Mouse (Mus musculus): ENCODE results near the gene Pde8b. TPM values are rescaled to one million over a fixed set of nuclear protein-coding genes. Genes with fewer than 3 reads are reported as not detected.

Pde8b gene
- polyA plus RNA-seq, 1 experiment from 2014 or later: 2.5 TPM

DNA sequence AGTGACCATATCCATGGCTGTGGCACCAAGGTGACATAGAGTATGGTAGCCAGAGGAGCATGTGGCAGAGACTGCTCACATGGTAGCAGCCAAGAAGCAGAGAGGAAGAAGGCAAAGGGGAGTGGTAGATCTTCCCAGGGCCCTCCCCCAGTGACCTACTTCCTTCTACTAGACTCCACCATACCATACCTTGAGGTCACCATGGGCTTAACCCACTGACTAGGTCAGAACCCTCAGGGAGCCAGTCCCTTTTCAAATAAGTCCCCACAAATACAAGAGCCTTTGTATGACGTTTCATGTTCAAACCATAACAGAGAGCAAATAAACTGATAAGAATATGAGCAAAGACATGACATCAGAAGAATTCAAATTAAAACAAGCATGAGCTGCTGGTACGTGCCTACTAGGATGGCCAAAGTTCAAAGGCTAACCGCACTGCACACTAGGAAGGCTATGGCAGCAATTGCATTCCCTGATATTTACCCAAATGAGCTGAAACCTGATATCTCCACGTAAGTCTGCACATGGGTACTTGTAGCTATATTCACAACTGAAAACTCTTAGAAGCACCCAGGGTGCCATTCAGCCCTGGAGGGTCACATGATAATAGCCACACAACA, 109.6 kb downstream of the Pde8b start:
- Histone ChIP-seq H3K9me3 (ENCODE audit: control insufficient read depth, low read length) (peaks cover 3% of the 10 kb centered on the region; the same call in 1 of the 2 replicates), H3K27me3 (ENCODE audit: control insufficient read depth, insufficient read depth, low read length) (no peaks in the 10 kb centered on the region), H3K4me3 (ENCODE audit: low read depth, low read length) (no peak overlapping the region), H3K9ac (ENCODE audit: low read length) (no peak overlapping the region), H3K4me2 (replicated peaks; ENCODE audit: low read depth) (no peak overlapping the region), H3K4me1 (replicated peaks; ENCODE audit: control insufficient read depth, insufficient read depth) (no peaks in the 10 kb centered on the region), H3K27ac (replicated peaks) (no peak overlapping the region), H3K36me3 (ENCODE audit: control insufficient read depth, insufficient read depth, low read length) (no peaks in the 10 kb centered on the region)
- ATAC-seq (ENCODE audit: low FRiP score, low TSS enrichment) (peak; percentile 90), DNase-seq (ENCODE audit: low spot score) (peak; percentile 21)
- 50% methylated on average over 4 of the region's 4 CpGs for WGBS
- TF ChIP-seq CTCF (IDR thresholded peaks at IDR 0.05; ENCODE audit: low read depth) (no peak), EP300 (optimal IDR thresholded peaks at IDR 0.05) (no peak)

DNA sequence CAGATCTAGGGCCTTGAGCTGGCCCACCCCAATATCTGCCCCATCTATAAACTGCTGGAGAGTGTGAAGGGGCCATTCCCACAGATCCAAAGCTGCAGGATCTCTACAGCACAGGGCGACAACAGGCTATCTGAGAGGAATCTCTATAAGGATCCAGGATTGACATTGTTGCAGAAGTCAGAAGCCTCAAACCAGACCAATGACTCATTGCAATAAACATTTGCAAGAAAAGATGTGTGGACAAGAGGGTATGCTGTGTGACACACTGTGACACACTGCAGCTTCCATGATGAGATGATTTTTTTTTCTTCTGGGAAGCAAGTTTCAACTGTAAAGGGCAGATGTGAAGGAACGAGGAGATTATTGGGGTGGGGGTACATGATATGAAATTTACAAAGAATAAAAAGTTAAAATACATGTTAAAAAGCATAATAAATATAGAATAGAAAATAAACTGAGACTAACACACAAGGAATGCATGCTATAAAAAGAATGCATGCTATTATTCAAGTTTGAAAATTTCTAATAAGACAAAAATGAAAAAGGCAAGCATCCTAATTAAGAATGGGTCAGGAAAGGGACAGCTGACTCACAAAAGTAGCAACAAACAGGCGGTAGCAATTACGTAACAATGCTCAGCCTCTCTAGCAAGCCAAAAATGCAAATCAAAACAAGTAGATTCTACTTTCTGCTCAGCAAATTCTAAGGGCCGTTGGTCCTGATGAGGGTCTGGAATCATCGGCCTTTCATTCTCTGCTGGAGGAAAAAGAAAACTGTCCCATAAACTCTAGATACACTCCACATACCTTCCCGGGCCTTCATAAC, 114.6 kb downstream of the Pde8b start:
- Histone ChIP-seq H3K9ac (ENCODE audit: low read length) (no peak overlapping the region), H3K4me3 (ENCODE audit: low read depth, low read length) (no peak overlapping the region), H3K27me3 (ENCODE audit: control insufficient read depth, insufficient read depth, low read length) (no peaks in the 10 kb centered on the region), H3K36me3 (ENCODE audit: control insufficient read depth, insufficient read depth, low read length) (no peaks in the 10 kb centered on the region), H3K27ac (replicated peaks) (no peak overlapping the region), H3K4me2 (replicated peaks; ENCODE audit: low read depth) (no peak overlapping the region), H3K4me1 (replicated peaks; ENCODE audit: control insufficient read depth, insufficient read depth) (no peaks in the 10 kb centered on the region), H3K9me3 (ENCODE audit: control insufficient read depth, low read length) (no peaks in the 10 kb centered on the region)
- no peak for DNase-seq (ENCODE audit: low spot score)
- 79% methylated on average over 7 of the region's 7 CpGs for WGBS
- ATAC-seq (ENCODE audit: low FRiP score, low TSS enrichment): no peak
- TF ChIP-seq EP300 (optimal IDR thresholded peaks at IDR 0.05) (no peak), CTCF (IDR thresholded peaks at IDR 0.05; ENCODE audit: low read depth) (no peak)

DNA sequence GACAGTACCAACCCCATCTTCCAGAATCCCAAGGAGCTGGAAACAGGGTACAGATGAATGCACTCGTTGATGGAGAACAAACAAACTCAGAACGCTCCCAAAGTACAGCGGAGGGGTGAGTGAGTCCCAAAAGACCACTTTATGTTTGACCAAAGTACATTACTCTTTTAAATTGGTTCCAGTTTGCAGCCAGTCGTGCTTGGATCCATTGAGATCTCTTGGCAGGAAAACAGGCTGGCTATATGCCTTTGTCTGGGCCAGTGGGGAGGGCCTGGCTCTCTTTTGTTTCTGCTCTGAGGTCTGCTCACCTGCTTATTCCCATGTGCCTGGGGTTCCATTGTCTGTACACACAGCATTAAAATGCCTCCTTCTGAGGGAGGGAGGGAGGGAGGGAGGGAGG, 118.3 kb downstream of the Pde8b start:
- Histone ChIP-seq H3K9ac (ENCODE audit: low read length) (no peak overlapping the region), H3K4me2 (replicated peaks; ENCODE audit: low read depth) (no peak overlapping the region), H3K4me1 (replicated peaks; ENCODE audit: control insufficient read depth, insufficient read depth) (no peaks in the 10 kb centered on the region), H3K27me3 (ENCODE audit: control insufficient read depth, insufficient read depth, low read length) (no peaks in the 10 kb centered on the region), H3K9me3 (ENCODE audit: control insufficient read depth, low read length) (no peaks in the 10 kb centered on the region), H3K4me3 (ENCODE audit: low read depth, low read length) (no peak overlapping the region), H3K36me3 (ENCODE audit: control insufficient read depth, insufficient read depth, low read length) (no peaks in the 10 kb centered on the region), H3K27ac (replicated peaks) (no peak overlapping the region)
- no peak for DNase-seq (ENCODE audit: low spot score)
- 68% methylated on average over 4 of the region's 4 CpGs for WGBS
- no peak for ATAC-seq (ENCODE audit: low FRiP score, low TSS enrichment)
- TF ChIP-seq EP300 (optimal IDR thresholded peaks at IDR 0.05) (no peak), CTCF (IDR thresholded peaks at IDR 0.05; ENCODE audit: low read depth) (no peak)

DNA sequence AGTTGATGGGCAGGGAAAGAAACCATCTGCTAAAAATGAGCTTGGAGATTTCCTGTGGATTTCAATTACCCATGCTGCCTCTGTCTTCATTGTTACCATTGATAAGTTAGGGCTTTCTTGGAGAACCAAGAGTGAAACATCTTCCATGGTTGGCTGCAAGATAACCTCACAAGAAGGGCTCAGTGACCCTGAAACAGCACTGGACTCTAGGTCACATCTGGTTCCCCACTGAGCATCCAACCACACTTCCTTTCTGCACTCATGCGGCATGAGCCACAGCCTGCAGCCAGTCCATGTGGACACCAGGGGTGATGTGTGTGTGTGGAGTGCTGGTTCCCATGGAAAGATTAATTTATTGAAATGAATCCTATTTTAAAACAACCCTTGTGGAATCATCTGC, 119.1 kb downstream of the Pde8b start:
- no peaks in the 10 kb centered on the region for H3K9me3 ChIP-seq (ENCODE audit: control insufficient read depth, low read length)
- no peaks in the 10 kb centered on the region for H3K27me3 ChIP-seq (ENCODE audit: control insufficient read depth, insufficient read depth, low read length)
- DNase-seq (ENCODE audit: low spot score): no peak
- no peak for ATAC-seq (ENCODE audit: low FRiP score, low TSS enrichment)
- no peak overlapping the region for H3K4me2 ChIP-seq (replicated peaks; ENCODE audit: low read depth)
- no peaks in the 10 kb centered on the region for H3K36me3 ChIP-seq (ENCODE audit: control insufficient read depth, insufficient read depth, low read length)
- no peaks in the 10 kb centered on the region for H3K4me1 ChIP-seq (replicated peaks; ENCODE audit: control insufficient read depth, insufficient read depth)
- H3K9ac ChIP-seq (ENCODE audit: low read length): no peak overlapping the region
- H3K4me3 ChIP-seq (ENCODE audit: low read depth, low read length): no peak overlapping the region
- H3K27ac ChIP-seq (replicated peaks): no peak overlapping the region
- WGBS: 88% methylated on average over 1 of the region's 1 CpGs
- TF ChIP-seq EP300 (optimal IDR thresholded peaks at IDR 0.05) (no peak), CTCF (IDR thresholded peaks at IDR 0.05; ENCODE audit: low read depth) (no peak)

DNA sequence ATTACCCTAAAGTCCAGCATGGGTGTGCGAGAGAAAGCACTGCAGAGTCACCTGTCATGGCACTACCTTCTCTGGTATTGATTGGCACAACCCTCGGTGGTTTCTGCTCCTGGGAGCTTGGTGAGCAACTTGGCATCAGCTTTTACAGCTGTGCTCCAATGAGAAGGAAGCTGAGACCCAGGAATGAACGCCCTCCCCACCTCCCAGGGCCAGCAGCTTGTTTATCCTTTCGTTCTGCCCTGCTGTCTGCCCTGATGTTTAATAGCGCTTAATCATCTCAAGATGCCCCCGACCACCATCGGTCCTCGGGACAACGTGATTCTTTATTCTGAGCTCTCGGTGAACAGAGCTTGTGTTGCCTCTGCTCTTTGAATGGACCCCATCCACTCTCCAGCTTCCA, 122.8 kb downstream of the Pde8b start:
- no peak for DNase-seq (ENCODE audit: low spot score)
- whole genome bisulfite sequencing: 55% methylated on average over 10 of the region's 10 CpGs
- TF ChIP-seq CTCF (IDR thresholded peaks at IDR 0.05; ENCODE audit: low read depth) (no peak), EP300 (optimal IDR thresholded peaks at IDR 0.05) (no peak)
- no peaks in the 10 kb centered on the region for H3K27me3 ChIP-seq (ENCODE audit: control insufficient read depth, insufficient read depth, low read length)
- no peaks in the 10 kb centered on the region for H3K4me1 ChIP-seq (replicated peaks; ENCODE audit: control insufficient read depth, insufficient read depth)
- H3K27ac ChIP-seq (replicated peaks): no peak overlapping the region
- no peaks in the 10 kb centered on the region for H3K9me3 ChIP-seq (ENCODE audit: control insufficient read depth, low read length)
- H3K36me3 ChIP-seq (ENCODE audit: control insufficient read depth, insufficient read depth, low read length): no peaks in the 10 kb centered on the region
- no peak overlapping the region for H3K9ac ChIP-seq (ENCODE audit: low read length)
- no peak for ATAC-seq (ENCODE audit: low FRiP score, low TSS enrichment)
- H3K4me2 ChIP-seq (replicated peaks; ENCODE audit: low read depth): no peak overlapping the region
- no peak overlapping the region for H3K4me3 ChIP-seq (ENCODE audit: low read depth, low read length)

DNA sequence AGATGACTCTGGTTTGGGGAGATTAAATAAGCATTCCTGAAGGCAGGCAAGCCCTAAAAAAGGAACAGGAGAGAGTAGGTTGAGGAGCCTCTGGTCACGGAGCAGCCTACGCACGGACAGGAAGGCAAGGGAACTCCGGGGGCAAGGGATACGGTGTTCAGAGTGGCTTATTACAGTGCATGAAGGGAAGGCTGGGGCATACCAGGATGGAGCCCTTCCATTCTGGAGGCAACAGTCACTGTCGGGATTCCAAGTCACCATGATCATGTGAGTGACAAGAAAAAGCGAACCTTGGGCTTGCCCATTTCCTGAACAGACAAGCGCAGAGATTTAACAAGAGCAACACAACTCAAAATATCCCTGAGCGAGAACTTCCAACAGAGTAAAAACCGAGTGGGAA, 123.3 kb downstream of the Pde8b start:
- Histone ChIP-seq H3K9ac (ENCODE audit: low read length) (no peak overlapping the region), H3K27me3 (ENCODE audit: control insufficient read depth, insufficient read depth, low read length) (no peaks in the 10 kb centered on the region), H3K4me2 (replicated peaks; ENCODE audit: low read depth) (no peak overlapping the region), H3K27ac (replicated peaks) (no peak overlapping the region), H3K36me3 (ENCODE audit: control insufficient read depth, insufficient read depth, low read length) (no peaks in the 10 kb centered on the region), H3K4me3 (ENCODE audit: low read depth, low read length) (no peak overlapping the region), H3K9me3 (ENCODE audit: control insufficient read depth, low read length) (no peaks in the 10 kb centered on the region), H3K4me1 (replicated peaks; ENCODE audit: control insufficient read depth, insufficient read depth) (no peaks in the 10 kb centered on the region)
- DNase-seq (ENCODE audit: low spot score) (no peak), ATAC-seq (ENCODE audit: low FRiP score, low TSS enrichment) (no peak)
- 86% methylated on average over 10 of the region's 10 CpGs for WGBS
- no peak for TF ChIP-seq EP300 (optimal IDR thresholded peaks at IDR 0.05)

All from stomach, postnatal 0 days (tissue).